In the genomic region with DNA sequence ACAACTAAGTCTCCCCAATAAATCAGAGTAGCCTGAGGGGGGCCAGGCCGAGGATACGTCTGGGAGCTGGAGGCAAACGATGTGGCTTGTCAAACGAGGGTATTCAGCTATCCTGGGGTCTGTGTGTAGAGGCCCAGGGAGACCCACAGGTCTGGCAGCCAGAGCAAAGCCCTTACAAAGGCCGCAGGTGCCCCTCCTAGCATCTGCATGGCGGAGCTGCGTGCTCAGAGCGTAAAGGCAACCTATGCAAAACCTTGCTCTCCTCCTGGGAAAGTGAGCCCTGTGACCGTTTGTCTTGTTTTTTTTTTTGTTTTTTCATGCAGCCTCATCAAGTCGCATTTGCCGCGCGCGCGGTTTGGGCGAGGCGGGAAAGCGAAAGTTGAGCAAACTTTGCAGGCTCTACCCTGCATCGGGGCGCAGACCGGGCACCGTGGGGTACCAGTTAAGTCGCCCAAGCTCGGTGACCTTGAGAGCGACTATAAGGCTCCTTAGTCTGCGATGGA, we compare ENCODE assay signal across 8 mouse cellular contexts. TPM values are rescaled to one million over a fixed set of nuclear protein-coding genes. Genes with fewer than 3 reads are reported as not detected.
DNase-seq lines count a peak whose midpoint lies in the region; ATAC-seq and TF ChIP-seq lines count a peak whose summit lies in the region.

No protein-coding gene starts in this region.

- WGBS in heart, embryonic 13.5 days, result 1% methylated on average over 26 of the region's 26 CpGs
- under 1% methylated on average over 26 of the region's 26 CpGs for WGBS in forebrain, embryonic 15.5 days
- WGBS in limb, embryonic 10.5 days, result 1% methylated on average over 26 of the region's 26 CpGs
- WGBS in midbrain, postnatal 0 days, result under 1% methylated on average over 26 of the region's 26 CpGs

- ATAC-seq in heart, embryonic 13.5 days (ENCODE audit: extremely low read depth, insufficient number of reproducible peaks, low FRiP score, low TSS enrichment), result no peak; the same call in none of the 2 replicates
- ATAC-seq in forebrain, embryonic 15.5 days (replicated peaks), result peak; percentile 28; the same call in 1 of the 2 replicates
- ATAC-seq in midbrain, postnatal 0 days (ENCODE audit: low FRiP score), result no peak; the same call in 1 of the 2 replicates

- peak overlapping the region; percentile 88 for H3K4me3 ChIP-seq in heart, embryonic 13.5 days
- H3K4me3 ChIP-seq in forebrain, embryonic 15.5 days, result peak overlapping the region; percentile 66
- peak overlapping the region; percentile 83 for H3K4me3 ChIP-seq in limb, embryonic 10.5 days
- H3K4me3 ChIP-seq in midbrain, postnatal 0 days (ENCODE audit: low read depth, low read length), result peak overlapping the region; percentile 52

- H3K4me2 ChIP-seq in heart, embryonic 13.5 days, result peak overlapping the region; percentile 75
- H3K4me2 ChIP-seq in forebrain, embryonic 15.5 days (replicated peaks), result peak overlapping the region; percentile 53
- peak overlapping the region; percentile 75 for H3K4me2 ChIP-seq in midbrain, postnatal 0 days (ENCODE audit: low read depth, low read length, poor library complexity, severe bottlenecking)

- no peak for TF ChIP-seq CTCF in midbrain, postnatal 0 days (IDR thresholded peaks at IDR 0.05)

- intact Hi-C loops in heart, postnatal 25 days (cut with DNase I), result loop anchor here (2.0 kb wide), 1 partner anchor 25 kb away; the partner anchor contains the start of gene Stk38

- peak overlapping the region; percentile 99 for H3K27ac ChIP-seq in heart, embryonic 13.5 days (replicated peaks)
- peak overlapping the region; percentile 97 for H3K27ac ChIP-seq in forebrain, embryonic 15.5 days (replicated peaks)
- peak overlapping the region; percentile 98 for H3K27ac ChIP-seq in limb, embryonic 10.5 days
- peak overlapping the region; percentile 99 for H3K27ac ChIP-seq in midbrain, postnatal 0 days (ENCODE audit: low read depth, low read length)

- peaks cover 30% of the 10 kb centered on the region for H3K4me1 ChIP-seq in heart, embryonic 13.5 days
- peaks cover 31% of the 10 kb centered on the region for H3K4me1 ChIP-seq in forebrain, embryonic 15.5 days
- peaks cover 15% of the 10 kb centered on the region for H3K4me1 ChIP-seq in limb, embryonic 10.5 days
- 0 out of 2 replicates have a peak, but pooled peaks cover 3% of the 10 kb centered on the region for H3K4me1 ChIP-seq in midbrain, postnatal 0 days (ENCODE audit: insufficient read depth, low read length)

- no peaks in the 10 kb centered on the region for H3K9me3 ChIP-seq in heart, embryonic 13.5 days
- no peaks in the 10 kb centered on the region for H3K9me3 ChIP-seq in forebrain, embryonic 15.5 days
- H3K9me3 ChIP-seq in limb, embryonic 10.5 days (replicated peaks), result no peaks in the 10 kb centered on the region
- H3K9me3 ChIP-seq in midbrain, postnatal 0 days (ENCODE audit: low read length), result no peaks in the 10 kb centered on the region

- DNase-seq in heart, postnatal 25 days (ENCODE audit: low spot score), result no peak
- peak; percentile 58 for DNase-seq in T-cell, adult 2 months (ENCODE audit: low spot score)
- DNase-seq in limb, embryonic 10.5 days (ENCODE audit: low spot score), result peak; percentile 77
- DNase-seq in midbrain, postnatal 0 days (ENCODE audit: low spot score), result no peak
- DNase-seq in thymus, postnatal 36 days, result peak; percentile 59 to 68
- no peak for DNase-seq in frontal cortex, postnatal 14 days (ENCODE audit: low spot score in 2 of 2)

- H3K9ac ChIP-seq in heart, embryonic 13.5 days, result peak overlapping the region; percentile 100
- peak overlapping the region; percentile 77 for H3K9ac ChIP-seq in forebrain, embryonic 15.5 days (replicated peaks)
- H3K9ac ChIP-seq in midbrain, postnatal 0 days (replicated peaks; ENCODE audit: low read length, poor library complexity, severe bottlenecking), result peak overlapping the region; percentile 96

- no peaks in the 10 kb centered on the region for H3K27me3 ChIP-seq in heart, embryonic 13.5 days (replicated peaks)
- no peaks in the 10 kb centered on the region for H3K27me3 ChIP-seq in forebrain, embryonic 15.5 days
- H3K27me3 ChIP-seq in limb, embryonic 10.5 days (ENCODE audit: low read depth, poor library complexity, severe bottlenecking), result no peaks in the 10 kb centered on the region
- H3K27me3 ChIP-seq in midbrain, postnatal 0 days (ENCODE audit: insufficient read depth, low read length), result no peaks in the 10 kb centered on the region

- peaks cover 14% of the 10 kb centered on the region for H3K36me3 ChIP-seq in heart, embryonic 13.5 days
- H3K36me3 ChIP-seq in forebrain, embryonic 15.5 days, result peaks cover 6% of the 10 kb centered on the region
- peaks cover 27% of the 10 kb centered on the region for H3K36me3 ChIP-seq in limb, embryonic 10.5 days
- peaks cover 4% of the 10 kb centered on the region; the same call in 1 of the 2 replicates for H3K36me3 ChIP-seq in midbrain, postnatal 0 days (ENCODE audit: insufficient read depth, low read length)

RNA-seq across cellular contexts. Expression of gene Srsf3, which starts 0.6 kb away (rescaled TPM):
- polyA plus RNA-seq in heart, embryonic 13.5 days (2015; fragmentation: Nextera tagmentation; extraction: Ambion mirVana), result 321 and 347 TPM in 2 replicates
- 10 to 100 TPM; 68.9 to 75.4 TPM for total RNA-seq in heart, postnatal 25 days (2021)
- polyA plus RNA-seq in forebrain, embryonic 15.5 days (2015; fragmentation: Nextera tagmentation; extraction: Ambion mirVana), result 594 and 620 TPM in 2 replicates
- polyA plus RNA-seq in limb, embryonic 10.5 days (2016; fragmentation: Nextera tagmentation; extraction: Ambion mirVana), result 820 and 832 TPM in 2 replicates
- total RNA-seq in midbrain, postnatal 0 days (2014; rRNA removed), result 119 and 193 TPM in 2 replicates
- 284 and 296 TPM in 2 replicates for polyA plus RNA-seq in midbrain, postnatal 0 days (2015; fragmentation: Nextera tagmentation; extraction: Ambion mirVana)

RNA-seq across cellular contexts. Expression of gene Stk38, which starts 24.0 kb away (rescaled TPM):
- polyA plus RNA-seq in heart, embryonic 13.5 days (2015; fragmentation: Nextera tagmentation; extraction: Ambion mirVana), result 68.7 and 71.0 TPM in 2 replicates
- 10 to 100 TPM; 32.8 to 38.2 TPM for total RNA-seq in heart, postnatal 25 days (2021)
- polyA plus RNA-seq in forebrain, embryonic 15.5 days (2015; fragmentation: Nextera tagmentation; extraction: Ambion mirVana), result 119 and 128 TPM in 2 replicates
- polyA plus RNA-seq in limb, embryonic 10.5 days (2016; fragmentation: Nextera tagmentation; extraction: Ambion mirVana), result 116 and 131 TPM in 2 replicates
- 44.2 and 58.1 TPM in 2 replicates for total RNA-seq in midbrain, postnatal 0 days (2014; rRNA removed)
- 42.1 and 47.9 TPM in 2 replicates for polyA plus RNA-seq in midbrain, postnatal 0 days (2015; fragmentation: Nextera tagmentation; extraction: Ambion mirVana)

RNA-seq across cellular contexts. Expression of gene Cdkn1a, which starts 59.0 kb away (rescaled TPM):
- polyA plus RNA-seq in heart, embryonic 13.5 days (2015; fragmentation: Nextera tagmentation; extraction: Ambion mirVana), result 38.5 and 52.3 TPM in 2 replicates
- total RNA-seq in heart, postnatal 25 days (2021), result 100 to 1,000 TPM in 1 of 2 experiments, 10 to 100 TPM in 1; 30.1 to 102 TPM
- 39.2 and 39.4 TPM in 2 replicates for polyA plus RNA-seq in forebrain, embryonic 15.5 days (2015; fragmentation: Nextera tagmentation; extraction: Ambion mirVana)
- polyA plus RNA-seq in limb, embryonic 10.5 days (2016; fragmentation: Nextera tagmentation; extraction: Ambion mirVana), result 22.2 and 28.8 TPM in 2 replicates
- total RNA-seq in midbrain, postnatal 0 days (2014; rRNA removed), result 44.4 and 57.7 TPM in 2 replicates
- polyA plus RNA-seq in midbrain, postnatal 0 days (2015; fragmentation: Nextera tagmentation; extraction: Ambion mirVana), result 220 and 237 TPM in 2 replicates

Comparison
In these comparisons a context has a peak if more than half of its experiments do, and no peak if none do; other contexts are left out.
1. DNase-seq: peak in T-cell, adult 2 months (single experiment), limb, embryonic 10.5 days (single experiment) and thymus, postnatal 36 days (2 of 2); none in heart, postnatal 25 days (single experiment), midbrain, postnatal 0 days (single experiment) and frontal cortex, postnatal 14 days (0 of 2).
2. Peak in every context shown above with its lines, with median percentiles within 50 percentile points of each other: H3K27ac ChIP-seq, H3K4me2 ChIP-seq, H3K4me3 ChIP-seq and H3K9ac ChIP-seq.